Mouse (Mus musculus) CH12.LX (cell line): ENCODE measurements around the gene Gm49416. TPM values are rescaled to one million over a fixed set of nuclear protein-coding genes. Genes with fewer than 3 reads are reported as not detected.

ENCODE experiments used
- DNase-seq: peaks from one replicate; pipeline ENCODE4 v3.0.0-alpha.2; 2013; ENCODE audit errors: extremely low read depth
- H3K27ac ChIP-seq: 2 replicates; pipeline ENCODE4 v1.5.1; 2012; ENCODE audit warnings: low read depth, mild to moderate bottlenecking, control low read depth, moderate library complexity; ENCODE audit not compliant: insufficient read depth
- H3K27me3 ChIP-seq: replicated peaks from 2 replicates; pipeline ENCODE3; 2012; ENCODE audit warnings: inconsistent platforms
- H3K36me3 ChIP-seq, 2 experiments: replicated peaks in 1 of 2; 2 replicates each; pipeline versions ENCODE3 to v1.6.1; 2012; ENCODE audit warnings: inconsistent platforms in 1 of 2, low read length in 1 of 2, mild to moderate bottlenecking in 1 of 2, mixed read lengths in 1 of 2, moderate library complexity in 1 of 2; ENCODE audit not compliant: control insufficient read depth in 1 of 2, insufficient read depth in 1 of 2
- H3K4me1 ChIP-seq, 2 experiments: 2 replicates each; pipeline ENCODE4 v1.6.1; 2012; ENCODE audit warnings: inconsistent platforms in 1 of 2, moderate library complexity in 1 of 2; ENCODE audit not compliant: insufficient read depth in 2 of 2, control insufficient read depth in 1 of 2
- H3K4me2 ChIP-seq: 2 replicates; pipeline ENCODE4 v1.6.1; 2012; ENCODE audit warnings: low read depth, mild to moderate bottlenecking, control low read depth; ENCODE audit not compliant: poor library complexity, insufficient read depth, severe bottlenecking
- H3K4me3 ChIP-seq, 3 experiments: fragments of 150-350 bp in 1 of 3; sonication (generic) in 1 of 3; replicated peaks in 1 of 3; 2 replicates each; pipeline versions ENCODE3 to v1.5.1; 2011 to 2012; ENCODE audit warnings: low read depth in 2 of 3, low read length in 2 of 3, mild to moderate bottlenecking in 2 of 3, moderate library complexity in 2 of 3, control low read depth in 1 of 3, improper control_type of control experiment in 1 of 3, inconsistent platforms in 1 of 3, mixed read lengths in 1 of 3; ENCODE audit not compliant: poor library complexity in 1 of 3
- H3K79me2 ChIP-seq: replicated peaks from 2 replicates; pipeline ENCODE4 v1.6.1; 2012; ENCODE audit warnings: mild to moderate bottlenecking, moderate library complexity; ENCODE audit not compliant: control insufficient read depth, poor library complexity, insufficient read depth, severe bottlenecking; ENCODE audit errors: extremely low read depth
- H3K9ac ChIP-seq: 2 replicates; pipeline ENCODE4 v1.6.1; 2012; ENCODE audit warnings: low read depth, mild to moderate bottlenecking, control low read depth, moderate library complexity; ENCODE audit not compliant: insufficient read depth
- H3K9me3 ChIP-seq: replicated peaks from 2 replicates; pipeline ENCODE3; 2012; ENCODE audit warnings: low read length, inconsistent platforms, mixed read lengths
- CHD1 ChIP-seq: IDR thresholded peaks from 2 replicates; pipeline ENCODE4 v1.6.1; 2012; ENCODE audit warnings: low read depth, low read length, improper control_type of control experiment, inconsistent platforms
- E2F4 ChIP-seq: IDR thresholded peaks from 2 replicates; pipeline ENCODE4 v1.6.1; 2011; ENCODE audit warnings: low read depth, low read length, improper control_type of control experiment; ENCODE audit not compliant: insufficient replicate concordance
- ELF1 ChIP-seq: IDR thresholded peaks from 2 replicates; pipeline ENCODE4 v1.6.1; 2014; ENCODE audit warnings: low read depth, mild to moderate bottlenecking, inconsistent platforms, low read length, improper control_type of control experiment
- EP300 ChIP-seq: IDR thresholded peaks from 2 replicates; pipeline ENCODE4 v1.6.1; 2011; ENCODE audit warnings: low read length, improper control_type of control experiment
- ETS1 ChIP-seq: conservative IDR thresholded peaks from 2 replicates; pipeline ENCODE4 v1.6.1; 2012; ENCODE audit warnings: low read depth, mild to moderate bottlenecking, inconsistent platforms, low read length, improper control_type of control experiment, moderate library complexity
- GABPA ChIP-seq: IDR thresholded peaks from 2 replicates; pipeline ENCODE4 v1.6.1; 2012; ENCODE audit warnings: low read depth, low read length, improper control_type of control experiment, inconsistent platforms; ENCODE audit not compliant: insufficient replicate concordance
- HCFC1 ChIP-seq: IDR thresholded peaks from 2 replicates; pipeline ENCODE4 v1.6.1; 2012; ENCODE audit warnings: low read depth, mild to moderate bottlenecking, inconsistent platforms, low read length, improper control_type of control experiment
- IRF4 ChIP-seq: IDR thresholded peaks from 2 replicates; pipeline ENCODE4 v1.6.1; 2014; ENCODE audit warnings: low read depth, mild to moderate bottlenecking, inconsistent platforms, low read length, improper control_type of control experiment
- JUN ChIP-seq: IDR thresholded peaks from 2 replicates; pipeline ENCODE4 v1.6.1; 2011; ENCODE audit warnings: low read depth, mild to moderate bottlenecking, low read length, improper control_type of control experiment, moderate library complexity; ENCODE audit not compliant: insufficient read depth
- JUND ChIP-seq: conservative IDR thresholded peaks from 2 replicates; pipeline ENCODE4 v1.6.1; 2011; ENCODE audit warnings: low read depth, low read length, improper control_type of control experiment
- MAX ChIP-seq: IDR thresholded peaks from 2 replicates; pipeline ENCODE4 v1.6.1; 2011; ENCODE audit warnings: low read length, improper control_type of control experiment
- MAZ ChIP-seq: IDR thresholded peaks from 2 replicates; pipeline ENCODE4 v1.6.1; 2012; ENCODE audit warnings: low read depth, mild to moderate bottlenecking, inconsistent platforms, low read length, improper control_type of control experiment, moderate library complexity
- MEF2A ChIP-seq: IDR thresholded peaks from 2 replicates; pipeline ENCODE4 v1.6.1; 2014; ENCODE audit warnings: low read depth, mild to moderate bottlenecking, inconsistent platforms, low read length, improper control_type of control experiment, borderline replicate concordance
- NELFE ChIP-seq: IDR thresholded peaks from 2 replicates; pipeline ENCODE4 v1.6.1; 2011; ENCODE audit warnings: low read depth, low read length, improper control_type of control experiment
- NRF1 ChIP-seq: IDR thresholded peaks from 2 replicates; pipeline ENCODE4 v1.6.1; 2014; ENCODE audit warnings: low read depth, mild to moderate bottlenecking, inconsistent platforms, low read length, improper control_type of control experiment, moderate library complexity
- POLR2A ChIP-seq: IDR thresholded peaks from 2 replicates; pipeline ENCODE4 v1.6.1; 2011; ENCODE audit warnings: low read depth, mild to moderate bottlenecking, improper control_type of control experiment, low read length
- POLR2AphosphoS2 ChIP-seq: IDR thresholded peaks from 2 replicates; pipeline ENCODE4 v1.6.1; 2011; ENCODE audit warnings: low read depth, low read length, improper control_type of control experiment
- SIN3A ChIP-seq: IDR thresholded peaks from 2 replicates; pipeline ENCODE4 v1.6.1; 2012; ENCODE audit warnings: low read length, improper control_type of control experiment, inconsistent platforms
- SMC3 ChIP-seq: IDR thresholded peaks from 2 replicates; pipeline ENCODE4 v1.6.1; 2011; ENCODE audit warnings: low read depth, low read length, improper control_type of control experiment
- TBP ChIP-seq: conservative IDR thresholded peaks from 2 replicates; pipeline ENCODE4 v1.6.1; 2011; ENCODE audit warnings: low read depth, low read length, improper control_type of control experiment
- UBTF ChIP-seq: IDR thresholded peaks from 2 replicates; pipeline ENCODE4 v1.6.1; 2012; ENCODE audit warnings: low read depth, mild to moderate bottlenecking, inconsistent platforms, low read length, improper control_type of control experiment, moderate library complexity
- ZKSCAN1 ChIP-seq: IDR thresholded peaks from 2 replicates; pipeline ENCODE4 v1.6.1; 2012; ENCODE audit warnings: low read depth, inconsistent platforms, low read length, improper control_type of control experiment, borderline replicate concordance
- dilution Hi-C: fragments of 300-500 bp; cut with MboI; formaldehyde crosslinking; loops from 2 replicates; pipeline ENCODE4 v1.14.3; 2020; ENCODE audit warnings: low sequenced_read_pairs; ENCODE audit not compliant: extremely low pct_unique_long_range_greater_than_20kb, extremely low pct_ligation_motif_present
- in situ Hi-C: fragments of 300-500 bp; cut with MboI; formaldehyde crosslinking; loops from 3 replicates; pipeline ENCODE4 v1.14.3; 2019; ENCODE audit warnings: low sequenced_read_pairs, low pct_ligation_motif_present, low pct_unique_long_range_greater_than_20kb, mixed read lengths
- polyA plus RNA-seq: library from polyadenylated mRNA; unstranded; fragments of >175 nt; gene quantifications from 2 replicates; pipeline ENCODE4 v1.2.1, GENCODE M21; 2012; ENCODE audit warnings: low read depth; ENCODE audit not compliant: insufficient read length
- total RNA-seq, 2 experiments: library from RNA; depleted of rRNA; stranded (reverse); fragments of 300-350 nt in 1 of 2; fragments of >200 nt in 1 of 2; gene quantifications; 2 replicates each; pipeline ENCODE4 v1.2.3; 2012 to 2014

Gene Gm49416
- total and polyA plus RNA-seq, 3 experiments = 11.1 TPM; not detected in 2

- DNase-seq = no peak
- peak overlapping the region; percentile 96 for H3K4me2 ChIP-seq
- peaks cover 33 to 52% of the 10 kb centered on the region in 2 experiments for H3K36me3 ChIP-seq
- peaks cover 32 to 68% of the 10 kb centered on the region in 2 experiments for H3K4me1 ChIP-seq
- peak overlapping the region; percentile 82 to 99 (median 99) for H3K4me3 ChIP-seq
- in situ Hi-C loops (loop anchor here (5.0 kb wide), 1 partner anchor 38 kb away; no protein-coding TSS in a partner anchor), dilution Hi-C loops (no loop called here)
- no peaks in the 10 kb centered on the region for H3K9me3 ChIP-seq
- TF ChIP-seq CHD1 = no peak
- no peak for TF ChIP-seq GABPA
- no peak for TF ChIP-seq HCFC1
- no peak for TF ChIP-seq E2F4
- H3K9ac ChIP-seq = peak overlapping the region; percentile 85
- no peaks in the 10 kb centered on the region for H3K27me3 ChIP-seq
- peaks cover 69% of the 10 kb centered on the region for H3K79me2 ChIP-seq
- H3K27ac ChIP-seq = no peak overlapping the region
Measured at GRCm38 (mm10) chr19:8899079-8899478, 10.4 kb downstream of the Gm49416 start.

GRCm38 (mm10) chr19:8903412-8903811 lies 14.7 kb downstream of the Gm49416 start:
- H3K9ac ChIP-seq = no peak overlapping the region
- DNase-seq = no peak
- H3K79me2 ChIP-seq = peaks cover 57% of the 10 kb centered on the region
- H3K36me3 ChIP-seq = peaks cover 51 to 76% of the 10 kb centered on the region in 2 experiments
- no peak overlapping the region for H3K4me2 ChIP-seq
- H3K27me3 ChIP-seq = no peaks in the 10 kb centered on the region
- dilution Hi-C loops = no loop called here
- H3K9me3 ChIP-seq = no peaks in the 10 kb centered on the region
- no peak overlapping the region for H3K4me3 ChIP-seq
- in situ Hi-C loops = no loop called here
- TF ChIP-seq POLR2AphosphoS2 (no peak), POLR2A (no peak), ETS1 (peak; percentile 38; the same call in 1 of the 2 replicates), HCFC1 (no peak), JUND (peak; percentile 82), MAZ (no peak), SMC3 (no peak), NELFE (no peak), NRF1 (no peak), MAX (no peak), JUN (peak; percentile 92), E2F4 (no peak), UBTF (no peak), ZKSCAN1 (no peak), MEF2A (peak; percentile 89), IRF4 (peak; percentile 82), SIN3A (no peak), TBP (no peak), ELF1 (no peak), EP300 (peak; percentile 82)
- H3K27ac ChIP-seq = peak overlapping the region; percentile 18
- peaks cover 18 to 34% of the 10 kb centered on the region in 2 experiments for H3K4me1 ChIP-seq
